Mouse (Mus musculus) adrenal gland, postnatal 25 days (tissue): ENCODE data around the gene Pigu. TPM values are rescaled to one million over a fixed set of nuclear protein-coding genes. Genes with fewer than 3 reads are reported as not detected.

Experiments used
- DNase-seq: peaks from one replicate; pipeline ENCODE4 v3.0.0; 2021; ENCODE audit warnings: mixed read lengths
- microRNA-seq, 2 experiments: library from miRNA; unstranded; fragments of <30 nt; microRNA quantifications; one replicate each; pipeline ENCODE4 v1.2.0; 2021
- total RNA-seq: library from RNA; stranded (reverse); gene quantifications from 2 replicates; pipeline ENCODE4 v1.2.3, GENCODE M21; 2021

The Pigu gene
- total RNA-seq, 1 experiment from 2014 or later, result 40.9 TPM

DNA sequence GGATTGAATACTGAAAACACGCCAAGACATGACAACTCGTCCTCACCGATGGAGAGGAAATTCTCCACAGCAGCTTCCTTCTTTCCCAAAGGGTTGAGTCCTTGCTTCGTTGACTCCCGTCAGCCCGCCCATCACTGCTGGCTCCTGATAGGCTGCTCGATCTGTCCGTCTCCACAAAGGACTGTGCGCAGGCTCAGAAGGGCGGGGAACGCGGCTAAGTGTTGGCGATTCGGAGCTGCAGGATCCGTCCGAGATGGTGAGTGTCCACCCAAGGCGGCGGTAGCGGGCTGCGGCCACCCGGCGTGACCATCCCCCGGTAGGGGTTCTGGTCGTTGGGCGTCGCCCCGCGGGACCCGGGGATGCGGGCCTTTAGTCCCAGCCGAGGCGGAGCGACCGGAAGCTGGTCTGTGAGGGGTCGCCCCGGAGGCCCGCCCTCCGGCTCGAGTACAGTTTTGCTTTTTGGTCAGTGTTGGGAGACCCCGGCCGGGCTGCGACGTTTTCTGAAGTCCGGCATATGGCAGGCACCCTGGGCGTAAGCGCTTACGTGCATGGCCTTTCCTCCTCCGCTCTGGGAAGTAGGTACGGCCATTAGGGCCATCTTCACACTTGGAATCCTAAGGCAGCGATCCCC is 120.8 kb downstream of the Pigu start, which contains the start of gene Dynlrb1:
Gene Dynlrb1, plus strand, starts transcription at position 172 of the 631 bp plus-strand sequence.
- peak; percentile 99 for DNase-seq

DNA sequence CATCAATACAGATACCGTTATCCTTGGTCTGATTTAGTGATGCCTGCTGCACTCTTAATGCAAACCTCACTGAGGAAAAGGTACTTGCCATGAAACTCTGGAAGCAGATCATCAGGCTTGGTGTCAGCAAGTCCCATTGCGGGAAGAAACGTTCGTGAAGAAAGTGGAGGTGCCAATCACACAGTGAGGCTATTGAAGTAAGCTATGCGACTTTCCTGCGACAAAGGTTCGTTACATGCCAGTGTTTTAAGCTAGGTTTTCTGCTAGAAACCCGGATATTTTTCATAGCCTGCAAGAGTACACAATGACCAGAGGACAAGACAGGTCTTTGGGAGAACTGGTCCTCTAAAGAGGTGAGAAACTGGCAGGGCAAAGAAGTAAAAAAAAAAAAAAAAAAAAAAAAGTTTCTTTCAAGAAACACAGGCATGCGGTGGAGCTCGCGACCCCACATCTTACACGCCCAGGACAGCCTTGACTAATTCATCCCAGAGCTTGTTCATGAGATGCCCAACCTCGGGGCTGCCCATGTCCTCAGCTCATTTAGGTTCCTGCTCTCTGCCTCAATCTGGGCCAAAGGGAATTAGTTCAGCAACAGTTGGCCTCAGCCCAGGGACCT is 121.4 kb downstream of the Pigu start:
- no peak for DNase-seq

Small RNAs within 50 kb of the gene (microRNA-seq; reads per million reads assigned to microRNA genes)
- 0 reads per million in 2 experiments for gene Mir695

Other genes with a start within 250 kb of the Pigu start
- gene Itch, start 223.9 kb downstream of the Pigu start, total RNA-seq, result 49.8 and 53.0 TPM in 2 replicates
- 391 and 422 TPM in 2 replicates for gene Dynlrb1, start 120.9 kb downstream of the Pigu start, total RNA-seq
- gene Map1lc3a, start 81.1 kb downstream of the Pigu start, total RNA-seq, result 818 and 895 TPM in 2 replicates
- 322 and 410 TPM in 2 replicates for gene Trp53inp2, start 23.6 kb upstream of the Pigu start, total RNA-seq
- 58.2 and 58.4 TPM in 2 replicates for gene Ncoa6, start 116.5 kb upstream of the Pigu start, total RNA-seq
- 89.3 and 102 TPM in 2 replicates for gene Acss2, start 160.5 kb upstream of the Pigu start, total RNA-seq
- 2.3 and 5.3 TPM in 2 replicates for gene Ggt7, start 160.8 kb upstream of the Pigu start, total RNA-seq
- gene Gss, start 235.4 kb upstream of the Pigu start, total RNA-seq, result 67.6 and 82.2 TPM in 2 replicates